Mouse (Mus musculus) frontal cortex, postnatal 36 days (tissue): ENCODE results near the gene Tcaf3.

Experiments used
- DNase-seq, 2 experiments: peaks; one replicate each; pipeline ENCODE4 v3.0.0; 2022; ENCODE audit warnings: low spot score in 2 of 2

The Tcaf3 gene

DNA sequence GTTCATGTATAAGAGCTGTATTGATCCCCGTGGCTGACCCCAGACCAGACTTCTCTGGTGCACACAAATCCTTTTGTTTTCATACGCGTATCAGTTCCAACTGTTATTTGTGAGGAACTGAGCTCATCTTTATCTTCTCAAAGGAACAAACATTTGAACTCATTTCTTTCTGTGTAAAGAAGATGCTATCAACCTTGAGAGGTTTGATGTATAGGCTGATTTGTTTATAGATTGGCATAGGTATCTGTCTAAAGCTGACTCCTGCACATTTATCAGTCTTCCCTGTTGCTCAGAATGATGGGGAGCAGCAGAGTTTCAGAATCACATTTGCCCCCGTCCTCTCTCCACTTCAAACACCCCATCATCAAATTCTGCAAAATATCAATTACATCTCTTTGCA is at the start of gene Tcaf3:
TSS of gene Tcaf3 (minus strand) at position 101 of the 400 bp plus-strand sequence.
- DNase-seq, result no peak

DNA sequence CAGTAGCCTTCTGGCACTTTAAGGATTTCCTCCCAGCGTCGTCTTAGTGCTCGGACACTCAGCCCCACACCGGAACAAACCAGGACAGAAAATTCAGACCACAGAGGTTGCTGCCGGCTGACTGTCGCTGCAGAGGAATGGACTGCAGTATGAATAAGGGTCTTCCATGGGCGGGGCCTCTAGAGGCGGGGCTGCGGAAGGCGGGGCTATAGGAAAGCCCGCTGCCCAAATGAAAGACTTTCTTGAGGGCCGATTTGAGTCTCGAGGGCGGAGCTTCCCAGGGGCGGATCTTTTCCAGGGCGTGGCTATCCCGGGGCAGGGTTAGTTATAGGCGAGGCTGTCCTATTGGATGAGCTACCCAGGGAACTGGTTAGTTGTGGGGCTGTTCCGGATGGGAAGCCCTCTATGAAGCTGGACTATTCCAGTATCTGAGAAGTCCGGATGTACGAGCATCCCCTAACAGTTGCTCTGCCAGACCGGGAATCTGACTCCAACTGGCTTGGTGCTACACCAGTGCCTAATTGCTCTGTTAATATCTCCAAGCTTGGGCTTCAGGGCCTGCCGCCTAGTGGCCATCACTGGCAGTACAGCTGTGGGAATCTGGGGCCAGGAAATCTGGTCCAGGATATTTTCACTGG is 47.5 kb upstream of the Tcaf3 start, which contains the start of gene Tcaf2:
TSS of gene Tcaf2 (minus strand) at position 343 of the 638 bp plus-strand sequence.
- DNase-seq, result peak; percentile 49 to 57

DNA sequence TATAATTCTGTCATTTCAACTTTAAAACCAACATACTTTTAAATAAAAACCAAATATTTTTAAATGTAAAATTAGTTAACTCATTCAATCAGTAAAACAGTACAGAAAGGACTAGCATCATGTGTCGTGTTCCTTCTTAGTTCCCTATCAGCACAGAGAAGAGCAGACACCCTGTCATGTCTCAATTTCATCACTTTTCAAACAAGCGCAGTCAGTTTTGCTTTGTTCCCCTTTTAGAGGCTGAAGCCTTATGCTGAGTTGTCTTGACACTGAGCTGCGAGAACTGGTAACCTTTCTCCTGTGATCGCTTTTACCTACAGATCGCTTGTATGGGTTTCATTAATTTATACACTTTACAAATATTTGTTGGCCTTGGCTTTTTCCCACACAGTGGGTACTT is 36.9 kb upstream of the Tcaf3 start:
- DNase-seq, result no peak

DNA sequence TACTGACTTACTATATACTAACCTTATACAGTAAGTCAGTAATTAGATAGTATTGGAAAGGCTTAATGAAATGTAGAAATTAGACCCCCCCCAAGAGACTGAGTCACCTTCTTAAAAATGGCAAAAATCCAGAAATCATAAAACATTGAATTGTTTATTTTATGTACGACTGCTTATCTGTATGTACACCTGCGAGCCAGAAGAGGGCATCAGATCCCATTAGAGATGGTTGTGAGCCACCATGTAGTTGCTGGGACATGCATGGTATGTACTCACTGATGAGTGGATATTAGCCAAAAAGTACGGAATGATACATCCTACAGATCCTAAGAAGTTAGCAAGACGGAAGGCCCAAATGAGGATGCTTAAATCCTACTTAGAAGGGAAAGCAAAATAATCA is 33.9 kb upstream of the Tcaf3 start:
- DNase-seq, result no peak

DNA sequence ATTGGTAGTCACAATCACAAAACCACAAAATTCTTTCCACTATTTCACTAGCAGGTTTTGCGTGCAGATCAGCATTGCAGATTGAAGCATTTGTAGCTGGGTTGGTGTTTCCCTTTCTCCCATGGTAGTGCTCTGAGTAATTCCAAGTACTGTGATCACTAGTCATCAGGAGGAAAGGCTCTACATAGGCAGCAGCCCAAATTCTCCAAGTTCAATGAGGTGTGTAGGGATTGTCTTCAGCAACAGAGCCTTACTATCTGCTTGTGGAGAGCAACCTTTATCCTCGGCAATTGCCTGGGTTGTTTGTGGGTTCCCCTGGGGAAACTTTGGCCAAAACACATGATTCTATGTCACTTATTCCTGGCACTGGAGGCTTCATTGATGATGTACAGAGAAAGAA is 19.4 kb upstream of the Tcaf3 start:
- DNase-seq, result no peak

DNA sequence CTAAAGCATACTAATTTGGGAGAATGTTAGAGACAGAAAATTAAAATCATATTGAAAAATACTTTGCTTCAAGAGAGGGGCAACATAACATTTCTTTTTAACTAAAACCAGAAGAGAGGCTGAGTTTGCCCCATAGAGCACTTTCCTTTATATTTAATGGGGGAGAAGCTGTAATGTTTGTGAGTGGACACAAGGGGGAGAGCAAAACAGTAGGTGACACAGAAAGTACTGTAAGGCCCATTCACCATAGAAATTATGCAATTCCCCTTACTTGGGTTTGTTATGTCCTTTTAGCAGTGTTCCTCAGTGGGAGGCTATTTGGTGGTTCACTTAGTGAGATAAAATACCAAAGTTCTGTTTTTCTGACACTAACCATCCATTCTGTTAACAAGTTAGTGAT is 14.7 kb upstream of the Tcaf3 start:
- DNase-seq, result no peak

DNA sequence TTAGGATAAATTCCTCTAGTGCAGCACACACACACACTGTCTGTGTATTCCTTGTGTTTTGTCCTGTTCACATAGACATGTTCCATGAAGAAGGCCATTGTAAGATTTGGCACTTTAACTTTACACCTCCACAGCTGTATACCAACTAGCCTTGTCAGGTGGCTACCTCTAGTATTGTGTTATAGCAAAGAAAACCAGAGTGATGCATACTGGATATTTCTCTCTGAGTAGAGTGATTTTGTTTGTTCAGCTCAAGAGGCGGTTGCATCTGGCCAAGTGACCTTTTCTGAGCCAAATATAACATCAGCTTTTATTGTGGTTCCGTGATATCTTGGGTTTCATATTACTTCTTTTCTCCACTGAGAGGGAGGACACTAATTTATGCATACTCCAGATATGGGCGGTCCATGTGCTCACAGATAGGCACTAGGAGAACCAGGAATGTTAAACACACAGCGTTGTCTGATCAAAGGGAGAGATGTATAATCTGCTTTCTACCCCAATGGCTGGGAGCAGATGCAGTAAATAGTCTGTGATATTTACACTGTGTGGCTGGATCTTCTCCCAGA is 13.5 kb upstream of the Tcaf3 start:
- no peak for DNase-seq

DNA sequence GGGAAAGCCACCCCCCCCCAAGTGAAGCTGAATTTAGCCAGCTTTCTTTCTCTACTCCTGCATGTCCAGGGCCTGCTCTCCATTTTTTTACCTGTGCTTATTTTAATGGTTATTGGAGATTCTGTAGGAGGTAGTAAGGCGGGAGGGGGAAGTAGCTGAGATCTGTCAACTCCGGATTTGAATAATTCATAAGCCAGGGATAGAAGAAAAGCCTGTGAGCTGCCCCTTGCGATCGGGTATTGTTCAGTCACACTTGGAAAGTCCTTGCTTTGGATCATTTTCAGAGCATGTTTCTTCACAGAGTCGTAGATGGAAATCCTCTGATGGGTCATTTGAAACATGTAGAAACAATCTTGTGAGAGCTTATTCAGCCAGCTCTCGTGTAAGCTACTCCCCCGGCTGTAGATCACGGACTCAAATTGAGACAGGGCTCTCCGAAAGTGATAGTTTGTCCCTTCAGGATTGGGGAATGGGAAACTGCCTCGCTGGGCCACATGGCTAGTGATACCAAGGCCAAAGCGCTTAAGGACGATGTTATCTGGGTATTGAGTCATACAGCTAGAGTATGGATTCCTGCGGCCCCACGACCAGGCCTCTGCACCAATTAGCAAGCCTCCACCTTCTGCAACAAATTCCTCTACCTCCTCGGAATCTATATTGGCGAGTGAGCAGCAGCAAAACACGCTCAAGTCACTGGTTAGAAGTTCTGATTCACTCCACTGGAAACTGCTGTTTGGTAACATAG is 4.2 kb downstream of the Tcaf3 start:
- no peak for DNase-seq

DNA sequence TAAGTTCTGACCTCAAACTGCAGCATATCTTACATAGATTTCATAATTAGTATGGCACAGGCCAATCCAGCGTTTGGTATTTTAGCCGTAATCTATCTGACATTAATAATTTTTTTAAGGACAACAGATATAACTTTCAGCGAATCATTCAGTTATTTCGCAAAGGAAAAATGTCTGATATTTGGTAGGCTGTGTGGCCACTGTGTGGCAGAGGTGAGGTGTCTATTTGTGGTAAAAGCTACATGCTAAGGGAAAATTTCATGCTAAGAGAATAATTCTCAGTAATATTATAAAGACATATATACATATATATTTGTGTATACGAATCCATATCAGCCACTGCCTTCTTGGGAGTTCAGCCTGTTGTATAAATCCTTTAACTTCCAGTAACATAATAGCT is 10.9 kb downstream of the Tcaf3 start:
- no peak for DNase-seq

DNA sequence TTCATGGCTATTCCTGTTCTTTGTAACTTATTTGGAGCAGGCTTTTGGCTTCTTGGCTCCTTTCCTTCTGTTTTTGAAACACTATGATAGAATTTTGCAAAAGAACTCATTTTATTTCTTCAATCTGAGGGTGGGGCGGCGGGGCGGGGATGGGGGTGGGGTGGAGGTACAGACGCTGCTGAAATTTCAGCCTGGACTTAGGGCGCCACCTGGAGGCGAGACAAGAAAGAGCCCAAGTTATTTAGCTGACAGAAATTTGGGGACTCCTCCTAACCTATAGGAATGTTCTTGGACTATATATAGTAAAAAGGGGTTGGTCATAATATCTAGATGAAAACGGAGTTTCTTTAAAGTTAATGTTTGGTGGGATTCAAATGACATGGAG is 14.0 kb downstream of the Tcaf3 start:
- DNase-seq, result peak; percentile 64 to 74

DNA sequence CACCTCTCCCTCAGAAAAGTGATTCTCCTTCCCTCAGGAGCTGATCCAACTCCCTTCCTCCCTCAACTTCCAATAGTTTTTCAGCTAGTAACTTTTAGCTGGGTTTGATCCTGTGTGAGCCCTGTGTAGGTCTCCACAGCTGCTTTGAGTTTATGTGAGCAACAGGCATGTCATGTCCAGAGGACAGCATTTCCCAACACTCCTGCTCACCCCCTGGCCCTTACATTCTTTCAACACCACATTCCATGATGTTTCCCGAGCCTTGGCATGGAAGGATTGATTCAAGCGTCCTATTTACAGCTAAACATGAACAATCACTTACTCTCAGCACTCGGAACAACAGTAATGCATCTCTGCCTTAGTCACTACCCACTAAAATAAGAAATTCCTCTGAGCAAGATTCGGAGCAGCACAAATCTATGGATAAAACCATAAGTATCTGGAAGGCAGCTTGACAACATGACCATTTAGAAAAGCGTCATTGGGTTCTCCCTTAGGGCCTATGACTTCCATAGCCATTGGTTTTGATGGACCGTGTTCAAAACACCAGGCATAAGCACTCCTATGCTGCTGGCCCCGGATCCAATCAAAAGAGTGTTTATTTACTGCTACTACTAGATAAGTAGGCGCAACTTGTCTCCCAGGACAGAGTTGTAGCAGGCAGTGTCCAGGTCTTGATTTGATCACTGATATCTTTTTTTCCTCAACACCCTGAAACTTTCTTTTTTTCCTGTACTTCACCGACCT is 14.6 kb downstream of the Tcaf3 start:
- DNase-seq, result no peak

DNA sequence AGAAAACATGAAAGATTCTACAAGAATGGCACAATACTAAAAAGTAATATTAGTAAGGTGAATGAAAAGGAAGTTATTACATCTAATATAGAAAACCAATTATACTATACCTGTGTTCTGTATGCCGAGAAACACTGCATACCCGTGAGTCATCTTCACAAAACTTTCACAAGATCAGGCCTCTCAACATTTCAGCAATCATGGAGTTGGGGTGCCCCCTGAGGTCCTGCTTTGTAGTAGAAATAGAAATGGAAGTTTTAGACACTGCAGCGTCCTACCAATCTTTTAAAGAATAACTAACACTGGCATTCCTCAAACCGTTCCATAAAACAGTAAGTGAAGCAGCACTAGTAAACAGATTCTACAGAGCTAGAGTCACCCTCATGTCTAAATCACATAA is 18.8 kb downstream of the Tcaf3 start:
- DNase-seq, result no peak

DNA sequence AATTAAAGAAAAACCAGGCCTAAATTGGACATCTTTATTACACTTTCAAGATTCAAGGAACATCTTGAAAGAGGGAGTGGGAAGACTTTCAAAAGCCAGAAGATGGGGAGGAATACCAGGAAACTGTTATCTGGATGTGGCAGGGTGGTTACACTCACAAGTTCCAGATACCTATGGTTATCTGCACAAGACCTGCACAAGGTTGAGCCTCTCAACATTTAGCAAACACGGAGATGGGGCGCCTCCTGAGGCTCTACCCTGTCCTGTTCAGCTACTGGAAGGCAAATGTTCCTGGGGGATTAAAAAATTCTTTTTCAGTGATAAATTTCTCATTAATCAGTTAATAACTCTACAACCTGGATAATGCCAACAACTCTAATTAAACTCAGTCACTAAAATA is 20.1 kb downstream of the Tcaf3 start:
- no peak for DNase-seq

DNA sequence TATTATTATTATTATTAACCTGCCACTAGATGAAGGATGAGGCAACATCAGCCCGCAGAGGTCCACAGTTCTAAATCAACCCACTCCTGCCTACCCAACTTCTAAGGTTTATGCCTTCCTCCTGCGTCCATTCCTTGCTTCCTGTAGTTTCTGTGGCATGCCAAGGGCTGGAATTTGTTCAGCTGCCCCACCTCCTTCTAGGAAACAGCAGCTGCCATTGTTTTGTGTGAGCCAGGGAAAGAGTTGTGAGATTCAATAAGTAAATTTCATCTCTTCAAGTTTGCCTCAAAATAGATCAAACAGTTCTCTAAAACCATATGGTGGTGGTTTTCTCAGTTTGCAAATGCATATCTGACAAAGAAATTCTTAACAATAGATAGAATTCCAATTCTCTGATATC is 29.3 kb downstream of the Tcaf3 start:
- peak; percentile 13 to 14 for DNase-seq

DNA sequence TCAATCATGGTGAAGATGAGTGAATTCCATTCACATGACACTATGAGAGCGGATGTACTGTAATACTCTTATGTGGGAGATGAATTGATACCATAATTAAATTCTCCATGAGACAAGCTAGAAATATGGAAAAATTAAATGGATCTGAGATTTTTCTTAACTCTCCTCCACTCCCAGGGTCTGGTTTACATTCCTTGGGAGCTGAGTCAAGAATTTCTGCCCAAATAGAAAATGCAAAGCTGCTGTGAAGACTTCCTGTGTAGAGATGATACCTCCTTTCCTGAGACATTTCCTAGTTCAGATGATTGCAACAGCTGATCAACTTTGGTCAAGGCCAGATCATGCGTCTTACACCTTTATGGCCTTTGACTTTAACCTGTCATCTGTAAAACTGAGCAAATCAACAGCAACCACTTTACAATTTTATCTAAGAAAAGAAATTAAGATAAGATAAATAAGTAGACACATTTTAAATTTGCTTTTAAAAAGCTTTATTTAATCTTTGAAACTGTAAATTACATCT is 31.4 kb downstream of the Tcaf3 start:
- no peak for DNase-seq

DNA sequence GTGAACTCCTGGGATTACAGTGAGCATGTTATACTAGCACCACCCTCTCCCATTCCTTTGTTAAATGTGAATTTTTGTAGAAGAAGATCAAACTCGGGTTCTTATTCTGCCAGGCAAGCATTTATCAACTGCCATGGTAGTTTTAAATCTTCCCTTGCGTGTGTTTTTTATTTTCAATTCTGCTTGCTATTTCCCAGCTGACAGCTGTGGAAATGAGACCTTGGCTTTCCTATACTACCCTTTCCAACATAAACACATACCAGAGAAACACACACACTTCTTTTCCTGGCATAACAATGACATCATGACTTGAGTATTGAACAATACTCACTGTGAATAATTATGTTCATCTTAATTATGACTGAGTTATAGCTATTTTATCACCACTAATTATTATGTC is 35.2 kb downstream of the Tcaf3 start:
- DNase-seq, result no peak

DNA sequence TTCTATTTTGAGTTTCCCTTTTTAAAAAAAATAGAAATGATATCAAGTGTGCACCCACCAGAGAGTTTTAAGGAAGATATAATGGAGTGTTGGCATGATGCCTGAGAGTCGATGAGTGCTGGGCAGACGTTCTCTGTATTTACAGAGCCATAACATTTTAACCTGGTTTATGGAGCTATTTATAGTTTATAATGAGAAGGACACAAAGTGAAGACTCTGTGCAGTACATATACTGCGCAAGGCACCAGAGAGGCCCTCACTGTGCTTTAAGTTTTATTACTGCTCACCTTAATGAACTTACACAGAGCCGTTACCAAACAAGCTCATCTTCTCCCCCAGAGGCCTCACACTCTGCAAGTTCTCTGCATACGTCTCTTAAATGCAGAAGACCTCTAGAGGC is 36.6 kb downstream of the Tcaf3 start:
- no peak for DNase-seq

DNA sequence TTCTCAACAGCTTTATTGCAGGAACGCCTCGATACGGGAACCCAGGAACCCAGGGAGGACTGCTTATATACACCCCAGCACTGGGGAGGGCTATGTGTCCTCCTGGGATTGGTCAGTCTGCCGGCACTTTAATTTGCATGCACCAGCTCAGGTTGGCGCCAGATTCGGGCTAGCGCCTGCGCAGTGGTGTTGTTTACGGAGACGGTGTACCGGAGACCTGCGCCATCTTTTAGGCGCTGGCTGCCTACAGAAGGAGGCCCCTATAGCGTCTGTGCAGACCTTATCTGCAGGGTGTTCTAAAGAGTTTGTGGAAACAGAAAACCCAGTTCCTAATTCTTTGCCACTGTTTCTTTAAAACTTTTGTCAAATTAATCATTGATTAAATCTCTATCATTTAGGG is 38.9 kb downstream of the Tcaf3 start:
- no peak for DNase-seq

DNA sequence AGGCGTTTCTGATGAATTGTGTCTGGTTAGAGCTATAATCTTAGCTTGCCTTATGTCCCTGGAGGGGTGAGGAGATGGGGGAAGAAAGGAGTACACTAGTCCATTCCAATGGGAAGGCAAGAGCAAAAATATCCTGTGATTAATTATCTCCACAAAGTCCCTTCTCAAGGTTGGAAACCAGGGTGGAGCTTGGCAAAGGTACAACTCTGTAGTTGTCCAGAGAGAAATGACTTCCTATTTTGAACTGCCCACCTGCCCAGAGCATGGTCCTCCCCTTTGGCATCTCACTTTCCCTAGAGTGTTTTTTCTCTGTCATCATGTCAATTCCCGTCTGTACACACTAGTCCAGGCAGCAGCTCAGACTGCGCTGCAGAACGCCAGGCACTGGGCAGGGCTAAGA is 50.0 kb downstream of the Tcaf3 start, which contains the start of gene Olfr455:
TSS of gene Olfr455 (minus strand) at position 127 of the 400 bp plus-strand sequence.
- DNase-seq, result no peak

DNA sequence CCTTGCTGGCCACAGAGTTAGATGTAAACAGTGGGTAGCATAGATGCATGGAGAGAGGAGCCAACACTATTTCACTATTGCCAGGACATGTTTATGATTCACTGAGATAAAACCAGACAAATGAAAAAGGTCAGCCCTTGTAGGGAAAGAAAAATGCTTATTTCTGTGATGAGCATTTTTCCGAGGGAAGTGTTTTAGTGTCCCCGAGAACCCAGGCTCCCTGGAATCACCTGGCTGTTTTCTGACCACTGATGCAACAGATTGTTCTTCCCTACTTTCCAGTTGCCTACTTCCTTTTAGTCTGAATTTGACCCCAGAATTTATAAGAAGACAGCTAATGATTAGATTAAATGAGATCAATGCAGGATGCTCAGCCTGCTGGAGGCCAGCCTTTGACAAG is 51.3 kb downstream of the Tcaf3 start:
- DNase-seq, result no peak

DNA sequence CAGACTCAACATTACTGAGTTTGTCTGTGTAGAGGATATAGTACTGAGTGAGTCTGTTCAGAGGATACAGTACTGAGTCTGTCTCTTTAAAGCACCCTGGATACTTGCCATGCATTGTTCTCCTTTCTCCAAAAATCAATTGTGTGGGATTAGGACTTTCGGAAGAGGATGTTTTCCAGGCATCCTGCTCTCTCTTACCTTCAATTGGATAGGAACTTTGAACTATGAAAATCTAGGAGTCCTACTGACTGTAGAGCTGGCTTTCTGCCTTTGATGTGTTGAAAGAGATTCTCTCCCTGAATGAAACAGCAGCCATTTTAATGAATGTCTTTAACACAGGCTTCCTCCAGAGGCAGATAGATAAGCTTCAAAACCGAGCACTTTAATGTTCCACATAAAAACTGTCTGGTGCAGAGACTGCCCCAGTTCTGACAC is 52.0 kb downstream of the Tcaf3 start:
- DNase-seq, result no peak

DNA sequence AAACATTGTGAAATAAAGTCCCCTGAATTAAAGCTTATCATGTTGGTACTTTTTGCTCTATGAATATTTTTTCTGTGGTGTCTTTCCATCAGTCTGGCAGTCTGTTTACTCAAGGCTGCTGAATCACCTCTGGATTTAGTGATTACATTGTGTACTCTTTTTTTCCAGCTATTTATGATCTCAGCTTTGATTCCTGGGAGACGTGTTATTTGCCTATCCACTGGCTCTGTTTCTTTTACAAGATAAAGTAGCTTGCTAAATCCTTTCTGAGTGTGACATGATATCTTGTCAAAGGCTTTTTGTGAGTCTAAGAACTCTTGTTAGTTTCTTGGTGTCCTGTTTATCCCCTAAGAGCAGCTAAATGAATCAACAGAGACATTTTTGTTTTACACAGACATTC is 52.6 kb downstream of the Tcaf3 start:
- no peak for DNase-seq
